Mouse (Mus musculus) neural tube, embryonic 11.5 days (tissue): ENCODE data around the gene Mrgpre. TPM values are rescaled to one million over a fixed set of nuclear protein-coding genes. Genes with fewer than 3 reads are reported as not detected.

Source experiments
- ATAC-seq: fragments of 200-750 bp; cut with Nextera tagmentation; 2 replicates; pipeline ENCODE4 v1.8.0; 2017; ENCODE audit warnings: moderate number of reproducible peaks, mild to moderate bottlenecking, moderate TSS enrichment, moderate library complexity; ENCODE audit not compliant: insufficient read depth, low FRiP score, low TSS enrichment
- DNase-seq: peaks from one replicate; pipeline ENCODE4 v3.0.0-alpha.2; 2015; ENCODE audit warnings: low spot score
- H3K27ac ChIP-seq: fragments of 300-500 bp; sonication (generic); 2 replicates; pipeline ENCODE4 v1.5.1; 2014; ENCODE audit warnings: low read depth, mild to moderate bottlenecking, low read length
- H3K27me3 ChIP-seq: fragments of 300-500 bp; sonication (generic); 2 replicates; pipeline ENCODE4 v1.6.1; 2014; ENCODE audit warnings: mild to moderate bottlenecking, low read length, mixed read lengths; ENCODE audit not compliant: control insufficient read depth, insufficient read depth
- H3K36me3 ChIP-seq: fragments of 300-500 bp; sonication (generic); 2 replicates; pipeline ENCODE4 v1.6.1; 2014; ENCODE audit warnings: mild to moderate bottlenecking, low read length, moderate library complexity, mixed read lengths; ENCODE audit not compliant: control insufficient read depth, insufficient read depth
- H3K4me1 ChIP-seq: fragments of 300-500 bp; sonication (generic); 2 replicates; pipeline ENCODE4 v1.6.1; 2014; ENCODE audit warnings: low read length, mixed read lengths; ENCODE audit not compliant: control insufficient read depth, insufficient read depth
- H3K4me2 ChIP-seq: fragments of 300-500 bp; sonication (generic); 2 replicates; pipeline ENCODE4 v1.6.1; 2014; ENCODE audit warnings: low read depth, mild to moderate bottlenecking, moderate library complexity
- H3K4me3 ChIP-seq: fragments of 300-500 bp; sonication (generic); 2 replicates; pipeline ENCODE4 v1.5.1; 2014; ENCODE audit warnings: low read depth, low read length
- H3K9ac ChIP-seq: fragments of 300-500 bp; sonication (generic); 2 replicates; pipeline ENCODE4 v1.6.1; 2014; ENCODE audit warnings: mild to moderate bottlenecking, low read length
- H3K9me3 ChIP-seq: fragments of 300-500 bp; sonication (generic); 2 replicates; pipeline ENCODE4 v1.6.1; 2016; ENCODE audit warnings: low read length; ENCODE audit not compliant: control insufficient read depth
- WGBS: fragments of 180-500 bp; shearing (Covaris S2); extraction: QIAGEN DNeasy Blood & Tissue Kit; methylation state at CpG from one replicate; pipeline ENCODE4 v1.1.7; 2014; 5-methylcytosine and 5-hydroxymethylcytosine counted together
- polyA plus RNA-seq: library from polyadenylated mRNA; unstranded; fragments of >200 nt; fragmentation: Nextera tagmentation; extraction: Ambion mirVana; gene quantifications from 2 replicates; pipeline ENCODE4 v1.2.1, GENCODE M21; 2014

Mrgpre gene
- polyA plus RNA-seq, 1 experiment from 2014 or later: 4.4 TPM

GRCm38 (mm10) chr7:143793121-143793520 lies 8.8 kb upstream of the Mrgpre start:
- Histone ChIP-seq H3K4me3 (no peak overlapping the region), H3K4me1 (no peaks in the 10 kb centered on the region), H3K27ac (no peak overlapping the region), H3K4me2 (no peak overlapping the region), H3K36me3 (peaks cover under 1% of the 10 kb centered on the region), H3K9me3 (no peaks in the 10 kb centered on the region), H3K27me3 (no peaks in the 10 kb centered on the region), H3K9ac (no peak overlapping the region)
- ATAC-seq: no peak
- 61% methylated on average over 4 of the region's 4 CpGs for WGBS
- no peak for DNase-seq

DNA sequence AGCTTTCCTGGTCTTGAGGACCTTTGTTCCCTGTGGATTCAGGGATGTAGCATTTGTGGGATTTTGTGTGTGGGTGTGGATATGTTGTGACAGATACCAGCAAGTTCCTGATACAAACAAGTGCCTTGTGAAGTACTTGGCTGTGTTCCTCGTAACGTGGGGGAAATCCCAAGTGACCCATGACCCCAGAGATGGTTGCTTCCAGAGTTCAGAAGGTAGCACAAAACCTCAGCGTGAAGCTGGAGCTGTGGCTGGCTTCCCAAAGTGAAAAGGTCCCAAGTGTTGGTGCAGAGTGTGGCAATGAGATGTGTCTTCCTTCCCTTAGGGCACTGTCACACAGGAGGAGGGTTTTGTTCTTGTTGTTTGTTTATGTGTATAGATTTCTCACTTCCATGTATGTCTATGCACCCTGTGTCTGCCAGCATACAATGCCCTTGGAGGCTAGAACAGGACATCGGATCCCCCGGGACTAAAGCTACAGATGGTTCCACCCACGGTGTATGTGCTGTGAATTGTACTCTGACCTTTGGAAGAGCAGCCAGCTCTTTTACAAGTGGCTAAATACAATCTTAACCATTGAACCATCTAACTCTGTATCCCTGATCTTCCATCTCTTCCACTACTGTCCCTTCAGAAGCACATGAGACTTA lies 8.2 kb upstream of the Mrgpre start:
- Histone ChIP-seq H3K9me3 (no peaks in the 10 kb centered on the region), H3K4me3 (no peak overlapping the region), H3K4me1 (no peaks in the 10 kb centered on the region), H3K9ac (no peak overlapping the region), H3K4me2 (no peak overlapping the region), H3K27ac (no peak overlapping the region), H3K36me3 (no peaks in the 10 kb centered on the region), H3K27me3 (no peaks in the 10 kb centered on the region)
- DNase-seq (no peak), ATAC-seq (no peak)
- WGBS: 79% methylated on average over 6 of the region's 6 CpGs

DNA sequence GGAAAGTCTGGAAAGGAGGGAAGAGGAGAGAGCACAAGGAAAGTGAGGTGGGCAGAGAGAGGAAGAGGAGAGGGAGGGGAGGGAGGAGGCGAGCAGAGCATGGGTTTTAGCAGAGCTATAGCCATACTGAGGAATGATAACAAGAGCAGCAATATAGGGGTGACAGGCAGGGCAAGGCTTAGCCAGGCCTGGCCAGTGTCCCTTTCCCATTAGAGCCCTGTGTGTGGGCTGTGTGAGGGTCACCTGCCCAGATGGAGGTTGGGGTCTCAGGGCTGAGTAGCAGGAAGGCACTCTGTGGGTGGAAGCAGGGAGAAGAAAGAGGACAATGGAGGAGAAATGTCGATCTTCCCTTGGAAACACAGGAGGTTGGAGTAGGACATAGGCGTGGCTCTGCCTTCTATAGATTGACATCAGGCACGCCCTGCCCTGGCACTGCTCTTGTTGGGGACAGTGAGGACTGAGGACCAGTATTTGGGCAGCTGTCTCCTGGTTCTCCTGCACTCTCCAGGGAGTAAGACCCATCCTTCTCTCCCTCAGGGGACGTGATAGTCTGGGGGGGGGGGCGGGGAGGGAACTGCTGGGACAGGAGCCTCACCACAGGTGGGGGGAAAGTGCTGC lies 813 bp downstream of the Mrgpre start:
- no peaks in the 10 kb centered on the region for H3K36me3 ChIP-seq
- H3K4me3 ChIP-seq: peak overlapping the region; percentile 38
- peak; percentile 80 for ATAC-seq
- peak overlapping the region; percentile 63 for H3K4me2 ChIP-seq
- DNase-seq: no peak
- peak overlapping the region; percentile 60 for H3K9ac ChIP-seq
- H3K27ac ChIP-seq: peak overlapping the region; percentile 24; the same call in 1 of the 2 replicates
- no peaks in the 10 kb centered on the region for H3K9me3 ChIP-seq
- no peaks in the 10 kb centered on the region for H3K27me3 ChIP-seq
- WGBS: 13% methylated on average over 6 of the region's 6 CpGs
- peaks cover 11% of the 10 kb centered on the region; the same call in 1 of the 2 replicates for H3K4me1 ChIP-seq

GRCm38 (mm10) chr7:143777375-143777774 lies 6.9 kb downstream of the Mrgpre start:
- H3K4me3 ChIP-seq: no peak overlapping the region
- H3K27me3 ChIP-seq: no peaks in the 10 kb centered on the region
- no peak overlapping the region for H3K9ac ChIP-seq
- H3K4me1 ChIP-seq: no peaks in the 10 kb centered on the region
- no peak overlapping the region for H3K4me2 ChIP-seq
- H3K9me3 ChIP-seq: no peaks in the 10 kb centered on the region
- ATAC-seq: no peak
- H3K27ac ChIP-seq: no peak overlapping the region
- WGBS: 54% methylated on average over 2 of the region's 2 CpGs
- DNase-seq: no peak
- H3K36me3 ChIP-seq: no peaks in the 10 kb centered on the region

- WGBS: 26% methylated on average over 3 of the region's 3 CpGs
- H3K4me3 ChIP-seq: no peak overlapping the region
- no peaks in the 10 kb centered on the region for H3K27me3 ChIP-seq
- DNase-seq: no peak
- no peak overlapping the region for H3K4me2 ChIP-seq
- ATAC-seq: no peak
- no peaks in the 10 kb centered on the region for H3K4me1 ChIP-seq
- H3K27ac ChIP-seq: no peak overlapping the region
- H3K36me3 ChIP-seq: no peaks in the 10 kb centered on the region
- no peaks in the 10 kb centered on the region for H3K9me3 ChIP-seq
- no peak overlapping the region for H3K9ac ChIP-seq
Measured at GRCm38 (mm10) chr7:143776137-143776536, 8.2 kb downstream of the Mrgpre start.

- no peaks in the 10 kb centered on the region for H3K36me3 ChIP-seq
- no peak overlapping the region for H3K4me3 ChIP-seq
- no peak overlapping the region for H3K27ac ChIP-seq
- H3K27me3 ChIP-seq: no peaks in the 10 kb centered on the region
- no peaks in the 10 kb centered on the region for H3K4me1 ChIP-seq
- WGBS: 51% methylated on average over 1 of the region's 1 CpGs
- DNase-seq: no peak
- no peak for ATAC-seq
- no peak overlapping the region for H3K9ac ChIP-seq
- H3K4me2 ChIP-seq: no peak overlapping the region
- no peaks in the 10 kb centered on the region for H3K9me3 ChIP-seq
Measured at GRCm38 (mm10) chr7:143769461-143769860, 14.8 kb downstream of the Mrgpre start.

- no peaks in the 10 kb centered on the region for H3K9me3 ChIP-seq
- H3K27ac ChIP-seq: no peak overlapping the region
- H3K4me2 ChIP-seq: no peak overlapping the region
- no peak overlapping the region for H3K9ac ChIP-seq
- 85% methylated on average over 6 of the region's 6 CpGs for WGBS
- no peaks in the 10 kb centered on the region for H3K4me1 ChIP-seq
- ATAC-seq (no peak), DNase-seq (no peak)
- no peak overlapping the region for H3K4me3 ChIP-seq
- no peaks in the 10 kb centered on the region for H3K36me3 ChIP-seq
- no peaks in the 10 kb centered on the region for H3K27me3 ChIP-seq
Measured at GRCm38 (mm10) chr7:143768267-143768666, 16.0 kb downstream of the Mrgpre start.

GRCm38 (mm10) chr7:143766893-143767292 lies 17.4 kb downstream of the Mrgpre start, which contains the start of gene Mrgprg:
Gene Mrgprg, minus strand, starts transcription at chr7:143766993.
- WGBS: 46% methylated on average over 6 of the region's 6 CpGs
- DNase-seq (no peak), ATAC-seq (no peak)
- H3K9me3 ChIP-seq: no peaks in the 10 kb centered on the region
- no peaks in the 10 kb centered on the region for H3K36me3 ChIP-seq
- H3K27me3 ChIP-seq: no peaks in the 10 kb centered on the region
- no peak within 1 kb of the TSS for H3K9ac ChIP-seq
- no peak within 1 kb of the TSS for H3K4me2 ChIP-seq
- H3K4me3 ChIP-seq: no peak within 1 kb of the TSS
- H3K4me1 ChIP-seq: no peaks in the 10 kb centered on the region
- no peak within 1 kb of the TSS for H3K27ac ChIP-seq
